Mouse (Mus musculus): ENCODE measurements at regions not wholly inside any gene's neighbourhood (a gene's known extent, or its start where the extent isn't known, plus 50 kb on each side); places are given as distances from the start of the nearest gene placed in this dataset.

- no peak for DNase-seq (ENCODE audit: low spot score)
Measured at GRCm38 (mm10) chr10:46331599-46332283, 754.1 kb downstream of the Hace1 start.

- DNase-seq (ENCODE audit: low spot score): no peak
Measured at GRCm38 (mm10) chr10:46333231-46333630, 755.6 kb downstream of the Hace1 start.

- no peak for DNase-seq (ENCODE audit: low spot score)
Measured at GRCm38 (mm10) chr10:46345315-46345714, 767.7 kb downstream of the Hace1 start.

GRCm38 (mm10) chr10:46349613-46350012 lies 772.0 kb downstream of the Hace1 start:
- no peak for DNase-seq (ENCODE audit: low spot score)

- DNase-seq (ENCODE audit: low spot score): no peak
Measured at GRCm38 (mm10) chr10:46350196-46350595, 772.6 kb downstream of the Hace1 start.

GRCm38 (mm10) chr10:46356775-46357174 lies 779.1 kb downstream of the Hace1 start:
- no peak for DNase-seq (ENCODE audit: low spot score)

- DNase-seq (ENCODE audit: low spot score): no peak
Measured at GRCm38 (mm10) chr10:46373715-46374475, 796.3 kb downstream of the Hace1 start.

- DNase-seq (ENCODE audit: low spot score): no peak
Measured at GRCm38 (mm10) chr10:46374646-46375045, 797.0 kb downstream of the Hace1 start.

GRCm38 (mm10) chr10:46397089-46397488 lies 819.5 kb downstream of the Hace1 start:
- no peak for DNase-seq (ENCODE audit: low spot score)

- DNase-seq (ENCODE audit: low spot score): no peak
Measured at GRCm38 (mm10) chr10:46403883-46404282, 826.3 kb downstream of the Hace1 start.

All from testis, postnatal 10 days (tissue).